Mouse (Mus musculus): Measurements from ENCODE around the gene Fmnl2. TPM values are rescaled to one million over a fixed set of nuclear protein-coding genes. Genes with fewer than 3 reads are reported as not detected.

Gene Fmnl2
- polyA plus RNA-seq, 1 experiment, result 2.8 TPM

- no peak overlapping the region for H3K4me2 ChIP-seq (ENCODE audit: low read depth)
Measured at GRCm38 (mm10) chr2:53053714-53054113, 196.1 kb downstream of the Fmnl2 start.

GRCm38 (mm10) chr2:53056556-53056955 lies 198.9 kb downstream of the Fmnl2 start:
- Histone ChIP-seq H3K4me2 (ENCODE audit: low read depth) (no peak overlapping the region), H3K27me3 (ENCODE audit: control insufficient read depth, insufficient read depth, insufficient read length) (no peaks in the 10 kb centered on the region), H3K79me2 (ENCODE audit: control insufficient read depth, insufficient read depth) (no peaks in the 10 kb centered on the region), H3K4me3 (no peak overlapping the region), H3ac (ENCODE audit: control insufficient read depth, insufficient read length) (no peak overlapping the region), H3K36me3 (ENCODE audit: control insufficient read depth, insufficient read depth) (no peaks in the 10 kb centered on the region)
- TF ChIP-seq MYOG (IDR thresholded peaks at IDR 0.05; ENCODE audit: control insufficient read depth in 1 of 3, insufficient read depth in 1 of 3, insufficient read length in 2 of 3, low read depth in 2 of 3) (no peak), REST (IDR thresholded peaks at IDR 0.05; ENCODE audit: insufficient read depth, insufficient read length) (no peak), SRF (IDR thresholded peaks at IDR 0.05; ENCODE audit: control insufficient read depth, insufficient read length, low read depth) (no peak), MYOD1 (IDR thresholded peaks at IDR 0.05; ENCODE audit: control insufficient read depth in 1 of 3, insufficient read length in 2 of 3, low read depth in 2 of 3) (no peak), TCF12 (IDR thresholded peaks at IDR 0.05; ENCODE audit: insufficient read depth, poor library complexity, severe bottlenecking) (no peak), POLR2AphosphoS2 (IDR thresholded peaks at IDR 0.05; ENCODE audit: insufficient read length, low read depth) (no peak), TCF3 (IDR thresholded peaks at IDR 0.05; ENCODE audit: insufficient read length, low read depth) (no peak), E2F4 (IDR thresholded peaks at IDR 0.05; ENCODE audit: insufficient read depth) (no peak), MAX (IDR thresholded peaks at IDR 0.05; ENCODE audit: low read depth) (no peak), USF1 (IDR thresholded peaks at IDR 0.05; ENCODE audit: low read depth) (no peak), POLR2A (IDR thresholded peaks at IDR 0.05; ENCODE audit: insufficient read length, low read depth) (no peak), CEBPB (IDR thresholded peaks at IDR 0.05; ENCODE audit: insufficient read depth, poor library complexity, severe bottlenecking) (no peak)

More at GRCm38 (mm10) chr2:53053714-53054113, 196.1 kb downstream of the Fmnl2 start:
- TF ChIP-seq MAX (IDR thresholded peaks at IDR 0.05; ENCODE audit: low read depth), result no peak
- Histone ChIP-seq H3K79me2 (ENCODE audit: control insufficient read depth, insufficient read depth) (no peaks in the 10 kb centered on the region), H3K36me3 (ENCODE audit: control insufficient read depth, insufficient read depth) (no peaks in the 10 kb centered on the region), H3ac (ENCODE audit: control insufficient read depth, insufficient read length) (no peak overlapping the region), H3K27me3 (ENCODE audit: control insufficient read depth, insufficient read depth, insufficient read length) (no peaks in the 10 kb centered on the region), H3K4me3 (no peak overlapping the region)

DNA sequence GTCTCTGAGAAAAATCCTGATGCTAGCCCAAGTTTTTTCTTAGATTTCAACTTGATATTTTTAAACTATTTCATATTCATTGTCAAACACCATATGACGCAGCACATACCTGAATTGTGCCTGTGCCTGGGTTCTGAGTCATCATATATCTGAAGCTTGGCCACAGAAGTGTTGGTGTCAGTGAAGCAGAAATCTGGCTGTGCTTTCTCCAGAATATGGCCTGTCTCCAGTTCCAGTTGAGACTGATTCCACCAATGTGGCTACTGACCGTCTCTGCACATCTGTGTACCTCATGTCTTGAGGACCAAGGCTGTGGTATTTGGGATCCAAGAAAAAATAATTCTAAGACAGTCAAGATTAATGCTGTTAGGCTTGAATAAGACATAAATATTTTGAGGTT lies 199.6 kb downstream of the Fmnl2 start:
- Histone ChIP-seq H3K27me3 (ENCODE audit: control insufficient read depth, insufficient read depth, insufficient read length) (no peaks in the 10 kb centered on the region), H3ac (ENCODE audit: control insufficient read depth, insufficient read length) (no peak overlapping the region), H3K4me2 (ENCODE audit: low read depth) (no peak overlapping the region), H3K4me3 (no peak overlapping the region), H3K36me3 (ENCODE audit: control insufficient read depth, insufficient read depth) (no peaks in the 10 kb centered on the region), H3K79me2 (ENCODE audit: control insufficient read depth, insufficient read depth) (no peaks in the 10 kb centered on the region)
- TF ChIP-seq MYOD1 (IDR thresholded peaks at IDR 0.05; ENCODE audit: control insufficient read depth in 1 of 3, insufficient read length in 2 of 3, low read depth in 2 of 3) (no peak), SRF (IDR thresholded peaks at IDR 0.05; ENCODE audit: control insufficient read depth, insufficient read length, low read depth) (no peak), POLR2AphosphoS2 (IDR thresholded peaks at IDR 0.05; ENCODE audit: insufficient read length, low read depth) (no peak), TCF3 (IDR thresholded peaks at IDR 0.05; ENCODE audit: insufficient read length, low read depth) (no peak), E2F4 (IDR thresholded peaks at IDR 0.05; ENCODE audit: insufficient read depth) (no peak), USF1 (IDR thresholded peaks at IDR 0.05; ENCODE audit: low read depth) (no peak), TCF12 (IDR thresholded peaks at IDR 0.05; ENCODE audit: insufficient read depth, poor library complexity, severe bottlenecking) (no peak), MYOG (IDR thresholded peaks at IDR 0.05; ENCODE audit: control insufficient read depth in 1 of 3, insufficient read depth in 1 of 3, insufficient read length in 2 of 3, low read depth in 2 of 3) (no peak), MAX (IDR thresholded peaks at IDR 0.05; ENCODE audit: low read depth) (no peak), REST (IDR thresholded peaks at IDR 0.05; ENCODE audit: insufficient read depth, insufficient read length) (no peak), CEBPB (IDR thresholded peaks at IDR 0.05; ENCODE audit: insufficient read depth, poor library complexity, severe bottlenecking) (no peak), POLR2A (IDR thresholded peaks at IDR 0.05; ENCODE audit: insufficient read length, low read depth) (no peak)

GRCm38 (mm10) chr2:53061363-53062000 lies 203.8 kb downstream of the Fmnl2 start:
- H3ac ChIP-seq (ENCODE audit: control insufficient read depth, insufficient read length), result no peak overlapping the region
- H3K36me3 ChIP-seq (ENCODE audit: control insufficient read depth, insufficient read depth), result no peaks in the 10 kb centered on the region
- no peaks in the 10 kb centered on the region for H3K79me2 ChIP-seq (ENCODE audit: control insufficient read depth, insufficient read depth)
- H3K27me3 ChIP-seq (ENCODE audit: control insufficient read depth, insufficient read depth, insufficient read length), result no peaks in the 10 kb centered on the region
- H3K4me2 ChIP-seq (ENCODE audit: low read depth), result no peak overlapping the region
- TF ChIP-seq REST (IDR thresholded peaks at IDR 0.05; ENCODE audit: insufficient read depth, insufficient read length) (no peak), MYOD1 (IDR thresholded peaks at IDR 0.05; ENCODE audit: control insufficient read depth in 1 of 3, insufficient read length in 2 of 3, low read depth in 2 of 3) (no peak), USF1 (IDR thresholded peaks at IDR 0.05; ENCODE audit: low read depth) (no peak), TCF3 (IDR thresholded peaks at IDR 0.05; ENCODE audit: insufficient read length, low read depth) (no peak), CEBPB (IDR thresholded peaks at IDR 0.05; ENCODE audit: insufficient read depth, poor library complexity, severe bottlenecking) (no peak), MAX (IDR thresholded peaks at IDR 0.05; ENCODE audit: low read depth) (no peak), POLR2AphosphoS2 (IDR thresholded peaks at IDR 0.05; ENCODE audit: insufficient read length, low read depth) (no peak), TCF12 (IDR thresholded peaks at IDR 0.05; ENCODE audit: insufficient read depth, poor library complexity, severe bottlenecking) (no peak), E2F4 (IDR thresholded peaks at IDR 0.05; ENCODE audit: insufficient read depth) (no peak), MYOG (IDR thresholded peaks at IDR 0.05; ENCODE audit: control insufficient read depth in 1 of 3, insufficient read depth in 1 of 3, insufficient read length in 2 of 3, low read depth in 2 of 3) (no peak)
- no peak overlapping the region for H3K4me3 ChIP-seq

GRCm38 (mm10) chr2:53066973-53067372 lies 209.3 kb downstream of the Fmnl2 start:
- H3K27me3 ChIP-seq (ENCODE audit: control insufficient read depth, insufficient read depth, insufficient read length), result no peaks in the 10 kb centered on the region
- H3K36me3 ChIP-seq (ENCODE audit: control insufficient read depth, insufficient read depth), result no peaks in the 10 kb centered on the region
- H3ac ChIP-seq (ENCODE audit: control insufficient read depth, insufficient read length), result no peak overlapping the region
- no peak overlapping the region for H3K4me3 ChIP-seq
- TF ChIP-seq MYOG (IDR thresholded peaks at IDR 0.05; ENCODE audit: control insufficient read depth in 1 of 3, insufficient read depth in 1 of 3, insufficient read length in 2 of 3, low read depth in 2 of 3) (no peak), MAX (IDR thresholded peaks at IDR 0.05; ENCODE audit: low read depth) (no peak), SRF (IDR thresholded peaks at IDR 0.05; ENCODE audit: control insufficient read depth, insufficient read length, low read depth) (no peak), REST (IDR thresholded peaks at IDR 0.05; ENCODE audit: insufficient read depth, insufficient read length) (no peak), POLR2A (IDR thresholded peaks at IDR 0.05; ENCODE audit: insufficient read length, low read depth) (no peak), USF1 (IDR thresholded peaks at IDR 0.05; ENCODE audit: low read depth) (no peak)
- H3K79me2 ChIP-seq (ENCODE audit: control insufficient read depth, insufficient read depth), result no peaks in the 10 kb centered on the region
- H3K4me2 ChIP-seq (ENCODE audit: low read depth), result no peak overlapping the region

All from myocyte (in vitro differentiated cells).